Mouse (Mus musculus) mouse trophoblast stem cell (cell line): Measurements from ENCODE around the gene Satb2.

Experiments used
- in situ Hi-C, 2 experiments: fragments of 300-500 bp; cut with MseI, MboI; formaldehyde crosslinking; loops; 2 replicates in 1 of 2; 3 replicates in 1 of 2; pipeline ENCODE4 v1.15.1; 2025

Gene Satb2

DNA sequence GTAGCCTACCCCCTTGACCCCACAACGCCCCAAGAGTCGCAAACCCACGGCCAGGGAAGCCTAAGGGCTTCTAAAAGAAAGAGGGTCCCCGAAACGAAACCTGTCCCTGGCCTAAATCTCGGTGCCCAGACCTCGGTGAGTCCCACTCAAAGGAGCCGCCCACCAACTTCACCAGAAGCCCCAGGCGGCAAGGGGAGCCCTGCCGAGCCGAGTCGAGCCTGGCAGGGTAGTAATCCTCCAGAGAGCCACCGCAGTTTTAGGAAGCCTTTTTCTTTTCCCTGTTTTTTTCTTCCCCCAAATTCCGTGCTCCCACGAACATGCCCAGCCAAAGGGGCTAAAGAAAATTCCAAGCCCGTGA is 4.9 kb downstream of the Satb2 start:
- in situ Hi-C loops: no loop called here

DNA sequence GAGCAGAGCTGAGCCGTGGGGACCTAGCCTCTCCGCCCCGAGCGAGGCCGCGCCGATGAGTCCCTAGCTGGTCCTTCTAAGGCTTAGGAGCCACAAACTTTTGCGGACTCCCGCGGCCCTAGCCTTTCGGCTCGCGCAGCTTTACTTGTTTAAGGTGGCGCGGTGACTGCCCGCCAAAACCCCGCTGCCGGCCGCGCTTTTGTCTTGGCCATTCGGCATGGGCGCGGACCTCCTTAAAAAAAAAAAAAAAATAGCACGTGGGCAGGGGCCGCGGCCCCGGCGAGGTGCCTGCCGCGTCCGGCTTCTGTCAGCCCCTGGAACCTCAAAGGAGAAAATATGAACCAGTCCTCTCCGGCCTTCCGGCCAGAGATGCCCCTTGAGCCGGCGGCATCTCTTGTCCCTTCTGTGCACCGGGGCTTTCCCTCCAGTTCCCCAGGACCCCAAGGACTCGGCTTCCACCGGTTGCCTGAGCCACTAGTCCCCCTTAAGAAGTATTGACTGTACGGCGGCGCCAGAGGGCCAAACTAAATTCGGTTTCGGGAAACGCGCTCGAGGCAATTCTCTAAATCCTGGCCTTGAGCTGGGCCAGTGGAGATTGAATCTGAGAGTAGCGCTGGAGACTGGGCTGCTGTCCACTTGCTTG is 5.4 kb downstream of the Satb2 start:
- in situ Hi-C loops: no loop called here

DNA sequence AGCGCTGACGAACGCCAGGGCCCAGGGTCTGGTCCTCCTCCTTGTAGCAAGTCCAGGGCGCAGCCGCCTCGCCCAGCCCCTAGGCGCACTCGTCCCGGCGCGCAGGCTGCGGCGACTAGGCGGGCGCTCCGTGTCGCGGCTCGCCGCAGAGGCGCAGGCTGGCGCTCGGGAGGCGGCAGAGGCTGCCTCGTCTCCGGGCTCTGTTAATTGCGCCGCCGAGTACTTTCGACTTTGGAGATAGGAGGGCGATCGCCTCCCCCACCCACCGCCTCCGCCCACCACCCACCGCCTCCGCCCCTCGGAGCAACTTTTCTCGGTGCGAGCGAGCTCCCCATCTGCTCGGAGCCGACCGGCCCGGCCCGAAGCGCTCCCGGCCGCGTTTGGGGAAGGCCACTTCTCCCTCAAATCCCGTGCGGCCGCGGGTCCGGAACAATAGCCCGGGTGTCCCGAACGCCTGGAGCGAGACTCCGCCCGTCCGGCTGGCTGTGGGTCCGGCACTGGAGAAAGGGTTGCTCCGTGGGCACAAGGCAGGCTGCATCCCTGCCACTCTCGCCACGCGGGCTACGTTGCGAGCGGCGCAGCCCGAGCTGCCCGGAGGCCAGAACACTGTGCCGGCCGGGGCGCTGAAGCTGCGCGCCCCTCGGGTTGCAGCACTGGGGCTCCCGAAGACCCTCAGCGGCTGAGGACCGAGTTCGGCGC is 6.0 kb downstream of the Satb2 start:
- in situ Hi-C loops: no loop called here

DNA sequence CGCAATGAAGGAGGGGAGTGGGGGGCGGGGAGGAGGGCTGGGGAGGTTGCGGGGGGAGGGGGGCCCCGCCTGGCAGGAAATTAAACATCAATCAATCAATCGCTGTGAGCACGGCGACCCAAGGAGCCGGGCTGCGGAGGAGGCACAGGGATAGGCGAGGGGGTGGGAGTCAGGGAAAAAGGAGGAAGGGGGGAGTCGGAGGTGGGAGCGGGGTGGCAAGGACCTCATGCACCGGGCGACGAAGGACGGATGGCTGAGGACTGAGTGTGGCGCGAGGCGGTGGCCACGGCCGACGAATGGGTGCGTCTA is 6.6 kb downstream of the Satb2 start:
- in situ Hi-C loops: no loop called here

DNA sequence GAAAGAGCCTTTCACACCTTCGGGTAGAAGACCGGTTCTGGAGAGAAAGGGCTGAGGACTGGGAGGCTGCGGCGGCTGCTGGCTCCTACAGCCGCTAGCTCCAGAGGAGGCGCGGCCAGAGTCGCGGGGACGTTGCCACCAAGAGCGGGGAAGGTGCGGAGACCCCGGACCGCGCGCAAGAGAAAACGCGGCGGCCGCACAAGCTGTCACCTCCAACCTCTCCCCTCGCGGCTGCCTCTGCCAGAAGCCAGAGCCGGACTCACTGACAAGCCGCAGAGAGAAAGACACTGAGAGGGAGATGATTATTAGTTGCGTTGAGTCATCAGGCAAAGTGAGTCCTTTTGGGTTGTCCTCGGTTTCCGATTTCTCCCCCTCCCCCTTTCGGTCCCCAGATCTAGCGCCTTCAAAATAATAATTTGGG is 7.0 kb downstream of the Satb2 start:
- in situ Hi-C loops: no loop called here

DNA sequence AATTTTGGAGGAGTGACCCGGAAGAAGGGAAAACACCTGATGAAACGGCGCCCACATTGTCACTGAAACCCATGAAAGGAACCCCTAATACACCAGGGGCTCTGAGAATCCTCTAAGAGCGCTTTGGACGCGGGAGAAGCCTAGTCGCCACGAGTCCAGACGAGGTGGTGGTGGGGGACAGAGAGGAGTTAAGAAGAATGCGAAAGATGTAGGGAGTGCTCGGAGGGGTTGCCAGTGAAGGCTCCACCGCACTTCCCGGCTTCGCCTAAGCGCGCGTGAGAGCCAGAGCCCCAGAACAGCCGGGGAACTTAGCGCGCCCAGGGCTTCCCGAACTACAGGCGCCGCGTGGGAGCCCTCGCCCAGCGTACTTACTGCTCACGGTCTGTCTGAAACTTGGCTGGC is 7.7 kb downstream of the Satb2 start:
- in situ Hi-C loops: no loop called here

DNA sequence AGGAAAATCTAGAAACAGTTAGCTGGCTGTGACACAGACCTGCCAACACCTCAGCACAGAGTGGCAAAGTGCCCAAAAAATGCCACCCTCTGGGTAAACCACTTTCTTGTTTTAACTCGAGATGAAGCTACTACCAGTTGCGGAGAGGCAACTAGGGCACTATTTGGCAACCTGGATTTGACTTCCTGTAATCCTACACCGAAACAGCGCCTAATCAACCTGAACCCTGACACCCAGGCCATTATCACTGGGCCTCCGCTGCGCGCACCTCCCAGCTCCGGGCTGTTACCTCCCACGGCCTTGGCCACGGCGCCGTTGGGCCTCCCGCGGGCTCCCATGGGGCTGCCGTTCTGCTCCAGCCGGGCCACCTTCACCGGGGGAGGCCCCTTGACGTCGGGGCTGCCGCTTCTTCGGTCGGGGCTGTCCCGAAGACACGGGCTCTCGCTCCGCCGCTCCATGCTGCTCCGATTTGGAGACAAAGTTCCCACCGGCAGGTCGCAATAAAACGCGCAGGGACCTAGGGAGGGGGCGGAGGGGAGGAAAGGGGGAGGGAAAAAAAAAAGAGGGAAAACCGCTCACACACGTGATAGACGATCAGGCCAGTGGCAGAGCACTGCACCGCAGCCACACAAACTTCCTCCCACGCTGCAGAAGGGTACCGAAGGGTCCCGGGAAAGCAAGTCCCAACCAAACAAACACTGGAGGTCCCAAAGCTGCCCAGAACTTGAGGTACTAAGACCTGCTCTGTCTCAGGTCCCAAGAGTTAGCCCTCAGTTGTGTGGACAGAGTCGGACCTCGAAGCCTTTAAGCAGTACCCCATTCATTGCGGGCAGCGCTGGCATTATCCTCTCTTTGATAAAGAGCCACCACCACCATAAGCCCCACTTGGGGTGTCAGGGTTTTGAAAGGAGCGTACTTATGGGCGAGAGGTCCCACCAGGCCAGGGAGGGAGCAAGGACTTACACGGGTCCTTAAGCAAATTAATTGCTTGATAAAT is 8.8 kb downstream of the Satb2 start:
- in situ Hi-C loops: no loop called here

DNA sequence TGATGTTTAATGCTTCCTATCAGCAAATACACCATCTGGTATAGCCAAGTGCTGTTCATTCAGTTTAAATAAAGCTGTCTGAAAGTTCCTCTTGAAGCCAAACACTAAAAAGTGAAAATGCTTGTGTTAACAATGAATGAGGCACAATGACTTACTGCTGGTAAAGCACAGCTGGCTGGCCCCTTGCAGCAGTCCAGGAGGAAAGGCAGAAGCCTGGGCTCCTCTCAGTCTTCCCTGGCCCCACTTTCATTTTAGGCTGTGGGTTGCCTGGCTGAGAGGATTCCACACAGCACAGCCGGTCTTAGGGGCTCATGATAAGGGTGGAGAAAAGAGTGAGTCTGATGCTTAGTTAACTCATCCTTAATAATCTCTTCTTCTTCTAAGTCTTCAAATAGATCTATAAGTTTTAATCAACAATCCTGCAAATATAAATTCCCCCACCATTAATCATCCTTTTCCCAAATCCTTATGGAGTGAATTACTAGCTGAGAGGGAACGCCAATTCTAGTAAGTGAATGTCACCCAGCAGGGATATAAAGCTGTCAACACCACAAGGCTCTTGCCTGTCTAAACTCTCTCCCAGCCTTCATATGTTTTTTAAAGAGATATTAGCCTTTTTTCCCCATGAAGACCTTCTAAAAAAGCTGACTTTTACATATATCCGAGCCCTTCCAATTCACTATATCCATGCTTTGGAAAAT is 12.4 kb downstream of the Satb2 start:
- in situ Hi-C loops: no loop called here

DNA sequence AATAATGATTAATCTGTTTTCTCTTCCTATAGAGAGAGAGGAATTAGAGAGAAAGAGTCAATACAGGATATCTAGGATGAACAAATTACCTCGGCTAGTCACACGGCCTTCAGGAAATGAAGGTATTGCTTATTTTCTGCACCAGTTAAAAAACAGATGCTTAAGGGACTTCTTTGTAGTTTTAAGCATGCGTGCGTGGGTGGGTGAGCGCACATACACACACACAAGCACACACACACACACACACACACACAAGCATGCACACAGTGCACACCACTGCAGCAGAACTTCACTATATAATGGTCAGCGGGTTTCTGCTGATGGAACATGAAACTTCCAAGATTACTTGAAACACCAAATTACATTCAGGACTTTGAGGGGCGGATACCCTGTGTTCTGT is 14.0 kb downstream of the Satb2 start:
- in situ Hi-C loops: no loop called here

DNA sequence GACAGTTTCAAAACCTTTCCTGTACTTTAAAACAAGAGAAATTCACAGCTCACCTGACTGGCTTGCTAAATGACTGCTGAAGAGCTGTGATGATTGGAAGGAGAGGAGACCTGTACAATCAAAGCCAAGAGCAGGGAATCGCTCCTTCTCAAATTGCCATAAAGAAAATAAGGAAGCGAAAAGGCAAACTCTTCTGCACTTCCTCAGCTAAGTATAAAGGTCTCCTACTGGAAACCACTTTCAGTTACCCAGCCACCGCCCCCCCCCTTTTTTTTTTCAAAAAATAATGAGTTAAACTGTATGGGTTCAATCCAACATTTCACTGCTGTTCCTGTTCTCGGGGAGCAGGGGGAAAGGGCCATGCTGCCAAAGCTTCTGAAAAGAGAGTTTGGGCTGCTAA is 15.2 kb downstream of the Satb2 start:
- in situ Hi-C loops: no loop called here

DNA sequence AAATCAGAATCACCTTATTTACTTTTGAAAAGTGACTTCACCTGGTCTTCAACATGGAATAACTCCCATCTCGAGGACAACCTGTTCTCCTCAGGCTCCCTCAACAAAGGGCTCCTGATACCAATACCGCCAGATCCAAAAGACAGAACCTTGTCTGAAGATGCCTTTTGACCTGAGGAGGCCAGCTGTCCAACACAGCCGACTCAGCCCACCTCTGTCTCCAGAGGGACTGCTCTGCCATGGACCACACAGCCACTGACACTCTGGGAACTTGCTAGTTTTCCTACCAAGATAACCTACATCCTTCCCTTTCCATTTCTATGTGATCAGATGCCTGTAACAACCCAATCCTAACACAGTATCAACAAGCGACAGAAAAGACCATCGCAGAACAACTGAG is 19.5 kb downstream of the Satb2 start:
- in situ Hi-C loops: no loop called here

DNA sequence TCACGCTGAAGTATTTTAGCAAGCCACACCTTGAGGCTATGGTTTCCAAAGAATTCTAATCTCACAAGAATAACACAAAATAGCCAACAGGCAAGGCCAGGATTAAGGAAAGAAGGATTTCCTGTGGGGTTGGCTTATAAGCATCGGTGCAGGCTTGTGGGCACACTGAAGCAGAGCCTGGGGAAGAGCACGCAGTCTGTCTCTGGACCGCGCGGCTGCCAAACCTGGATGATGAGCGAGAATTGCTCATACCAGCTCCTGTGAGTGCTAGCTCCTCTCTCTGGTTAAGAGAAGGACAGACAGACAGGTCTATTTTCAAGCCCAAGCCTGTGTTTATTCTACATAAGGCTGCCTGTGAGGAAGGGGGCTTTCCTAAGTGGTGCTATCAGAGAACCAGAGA is 20.5 kb downstream of the Satb2 start:
- in situ Hi-C loops: no loop called here

DNA sequence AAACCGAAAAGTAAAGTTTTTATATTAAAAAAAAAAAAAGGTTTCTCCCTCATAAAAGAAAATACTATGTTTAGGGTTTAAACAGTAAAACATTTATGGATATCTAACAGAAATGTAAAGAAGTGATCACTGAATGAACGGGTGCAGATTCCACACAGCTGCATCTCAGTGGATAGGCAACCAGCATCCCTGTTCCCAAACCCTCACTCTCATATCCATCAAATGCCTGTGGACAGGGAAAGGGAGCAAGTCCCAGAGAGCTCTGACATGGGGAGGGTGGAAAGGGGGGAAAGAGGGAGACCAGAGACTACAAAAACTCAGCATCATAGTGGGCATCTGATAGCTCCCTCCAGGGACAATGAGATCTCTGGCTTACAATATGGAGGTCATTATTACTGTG is 21.6 kb downstream of the Satb2 start:
- in situ Hi-C loops: no loop called here

DNA sequence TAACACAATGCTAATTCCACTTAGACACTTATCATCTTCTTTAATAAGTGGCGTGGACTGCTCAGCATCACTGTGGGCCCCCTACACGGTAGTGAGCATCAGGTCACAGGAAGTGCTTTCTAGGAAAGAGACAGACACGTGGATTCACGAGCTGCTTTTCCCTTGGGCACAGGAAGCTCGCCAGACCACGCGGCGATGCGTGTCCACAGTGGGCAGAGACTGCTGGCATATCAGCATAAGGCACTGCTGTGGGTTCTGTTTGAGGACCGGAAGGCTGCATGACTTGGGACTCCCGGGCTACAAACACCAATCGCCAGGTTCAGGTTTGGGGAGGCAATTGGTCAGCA is 22.7 kb downstream of the Satb2 start:
- in situ Hi-C loops: no loop called here

DNA sequence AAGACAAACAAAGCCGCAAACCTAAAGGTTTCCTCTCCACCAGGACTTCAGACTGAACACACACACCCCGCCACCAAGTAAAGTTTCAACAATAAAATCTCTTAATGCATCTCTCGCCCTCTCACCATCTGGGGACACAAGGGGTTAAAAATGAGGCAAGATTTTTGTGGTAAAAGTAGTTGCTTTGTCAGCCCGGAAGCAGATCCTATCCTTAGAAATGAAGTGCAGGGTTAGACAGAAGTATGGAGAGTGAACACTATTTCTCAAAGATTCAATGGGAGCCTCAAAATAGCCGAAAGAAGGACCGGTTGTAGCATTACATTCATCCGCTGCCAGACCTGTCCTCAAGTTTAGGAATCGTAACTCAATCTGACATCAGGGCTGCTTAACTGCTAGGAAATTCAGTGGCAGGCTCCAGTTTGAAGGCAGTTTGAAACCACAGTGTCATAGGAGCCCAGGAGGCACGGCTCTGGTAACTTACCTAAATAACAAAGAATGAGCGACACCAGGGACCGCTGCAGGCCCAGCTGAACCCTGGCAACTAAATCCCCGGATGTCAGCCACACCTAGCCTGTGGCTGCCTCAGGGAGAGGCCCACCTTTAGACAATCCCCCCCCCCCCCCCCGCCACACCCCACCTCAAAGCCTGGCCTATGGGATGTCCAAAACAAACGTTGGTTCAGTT is 23.3 kb downstream of the Satb2 start:
- in situ Hi-C loops: no loop called here

DNA sequence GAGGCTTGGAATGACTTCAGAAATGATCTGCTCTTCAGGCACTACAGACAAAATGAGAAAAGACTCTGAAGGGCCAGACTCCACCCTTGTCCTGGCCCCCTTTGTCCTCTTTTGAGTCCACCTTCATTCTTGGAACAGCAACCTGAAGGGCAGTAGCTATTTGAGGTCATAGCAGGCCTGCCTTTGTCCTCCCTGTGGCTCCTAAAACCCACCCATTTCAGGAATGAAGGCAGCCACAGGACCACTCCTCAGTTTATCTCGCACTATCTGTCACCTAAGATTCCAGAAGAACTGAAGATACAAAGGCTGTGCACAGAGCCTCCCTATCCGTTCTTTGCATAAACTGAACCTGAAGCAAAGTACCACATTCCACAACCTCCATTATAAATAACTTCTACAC is 24.9 kb downstream of the Satb2 start:
- in situ Hi-C loops: no loop called here

DNA sequence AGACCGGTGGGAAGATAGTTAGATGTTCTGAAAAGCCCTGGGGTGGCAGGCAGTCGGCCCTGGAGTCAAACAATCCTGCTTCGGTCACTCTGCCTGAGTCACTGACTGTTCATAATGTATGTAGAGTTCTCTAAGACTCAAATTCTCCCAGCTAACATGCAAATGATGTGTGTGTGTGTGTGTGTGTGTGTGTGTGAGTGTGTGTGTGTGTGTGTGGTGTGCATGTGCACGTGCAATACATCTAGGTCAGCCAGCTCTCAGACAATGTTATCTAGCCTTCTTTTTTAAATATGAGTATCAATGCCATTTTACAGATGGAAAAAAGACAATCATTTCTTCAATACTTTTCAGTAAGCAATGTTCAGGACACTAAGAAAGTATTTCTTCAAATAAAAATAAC is 26.5 kb downstream of the Satb2 start:
- in situ Hi-C loops: no loop called here

DNA sequence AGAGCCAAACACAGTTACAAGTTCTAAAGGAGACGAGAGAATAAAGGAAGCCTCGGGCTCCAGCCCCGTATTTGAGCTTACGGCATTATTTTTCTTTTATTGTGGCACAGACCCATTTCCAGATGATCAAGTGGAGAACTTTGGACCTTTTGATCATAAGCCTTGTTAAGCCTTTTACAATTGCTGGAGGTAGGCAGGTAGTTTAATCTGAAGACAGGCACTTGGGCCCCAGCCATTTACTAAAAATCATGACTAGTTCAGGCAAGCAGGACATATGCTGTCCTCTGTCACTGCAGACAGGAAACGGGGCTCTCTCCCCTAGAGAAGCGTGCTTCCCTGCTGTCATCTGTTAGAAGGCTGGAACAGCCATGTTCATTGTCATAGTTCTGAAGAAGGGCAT is 26.9 kb downstream of the Satb2 start:
- in situ Hi-C loops: no loop called here

DNA sequence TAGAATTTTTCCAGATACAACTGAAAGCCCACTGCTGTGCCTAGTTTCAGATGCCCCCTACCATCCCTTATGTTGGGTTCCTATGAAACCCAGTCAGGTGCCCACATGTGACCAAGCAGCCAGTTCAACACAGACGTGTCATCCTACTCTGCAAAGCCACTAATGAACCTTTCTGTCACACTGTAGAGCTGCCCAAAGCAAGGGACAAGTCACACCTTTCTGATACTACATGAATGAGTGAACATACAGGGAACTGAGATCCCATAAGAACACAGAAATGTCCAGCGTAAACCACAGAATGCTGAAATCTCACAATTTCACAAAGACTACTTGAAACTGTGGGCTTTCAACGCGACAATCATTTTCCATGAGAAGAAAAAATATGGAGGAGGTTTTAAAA is 39.0 kb downstream of the Satb2 start:
- in situ Hi-C loops: no loop called here

DNA sequence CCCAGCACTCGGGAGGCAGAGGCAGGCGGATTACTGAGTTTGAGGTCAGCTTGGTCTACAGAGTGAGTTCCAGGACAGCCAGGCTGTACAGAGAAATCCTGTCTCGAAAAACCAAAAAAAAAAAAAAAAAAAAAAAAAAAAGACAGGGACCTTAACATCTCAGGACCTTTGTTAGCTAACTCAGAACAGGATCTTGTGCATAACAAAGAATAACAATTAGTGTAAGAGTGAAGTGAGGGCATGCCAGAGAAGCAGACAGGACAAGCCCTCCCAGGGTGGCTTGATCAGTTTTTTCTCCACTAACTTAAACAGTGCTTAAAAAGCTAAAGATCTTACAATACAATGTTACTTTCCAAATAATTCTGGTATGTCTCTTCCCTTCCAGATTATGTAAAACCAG is 40.0 kb downstream of the Satb2 start:
- in situ Hi-C loops: no loop called here

DNA sequence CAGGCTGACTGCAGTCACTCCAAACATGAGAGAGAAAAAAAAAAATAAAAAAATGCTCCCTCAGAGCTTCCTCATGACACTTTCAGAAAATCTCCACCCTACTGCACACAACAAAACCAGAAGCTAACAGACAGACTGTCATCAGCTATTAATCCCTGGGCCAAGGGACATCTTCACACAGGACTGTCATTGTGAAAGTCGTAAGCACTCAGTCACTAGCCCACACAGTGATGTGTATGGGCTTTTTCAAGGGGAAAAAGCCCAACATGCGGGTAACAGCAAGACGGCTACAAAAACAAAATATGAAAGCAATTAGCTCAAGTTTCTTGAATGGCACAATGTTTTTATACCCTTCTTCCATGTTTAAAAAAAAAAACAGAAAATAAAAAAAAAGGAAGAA is 41.9 kb downstream of the Satb2 start:
- in situ Hi-C loops: no loop called here

DNA sequence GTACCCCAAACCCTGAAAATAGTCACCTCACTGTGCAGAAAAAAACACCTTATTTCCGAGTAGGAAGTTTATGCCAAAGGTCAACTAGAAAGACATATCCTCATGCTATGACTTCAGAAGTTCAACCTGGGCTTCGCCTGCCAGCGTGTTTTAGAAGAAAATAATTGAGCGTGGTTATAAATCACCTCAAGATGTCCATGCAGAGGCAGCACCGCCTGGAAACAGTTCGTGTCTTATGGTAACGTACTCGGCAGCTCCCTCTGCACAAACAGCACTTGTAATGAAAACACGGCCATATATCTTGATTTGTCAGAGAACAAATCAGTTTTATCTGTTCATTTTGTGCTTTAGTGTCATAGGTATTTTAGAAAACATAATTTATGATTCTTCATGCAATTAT is 44.6 kb downstream of the Satb2 start:
- in situ Hi-C loops: no loop called here
